Mouse (Mus musculus) pancreas, adult 10 weeks (tissue): ENCODE measurements around the gene Gm29289. TPM values are rescaled to one million over a fixed set of nuclear protein-coding genes. Genes with fewer than 3 reads are reported as not detected.

Experiments
- polyA plus RNA-seq: library from polyadenylated mRNA; stranded (reverse); fragments of 350-450 nt; fragmentation: Illumina TruSeq; extraction: RNeasy Lipid Tissue Mini Kit (QIAGEN cat#74804); gene quantifications from one replicate; pipeline ENCODE4 v1.2.3, GENCODE M21; 2015; ENCODE audit warnings: low read depth, low replicate concordance; ENCODE audit not compliant: insufficient read depth

Gene Gm29289
- not detected for polyA plus RNA-seq

DNA sequence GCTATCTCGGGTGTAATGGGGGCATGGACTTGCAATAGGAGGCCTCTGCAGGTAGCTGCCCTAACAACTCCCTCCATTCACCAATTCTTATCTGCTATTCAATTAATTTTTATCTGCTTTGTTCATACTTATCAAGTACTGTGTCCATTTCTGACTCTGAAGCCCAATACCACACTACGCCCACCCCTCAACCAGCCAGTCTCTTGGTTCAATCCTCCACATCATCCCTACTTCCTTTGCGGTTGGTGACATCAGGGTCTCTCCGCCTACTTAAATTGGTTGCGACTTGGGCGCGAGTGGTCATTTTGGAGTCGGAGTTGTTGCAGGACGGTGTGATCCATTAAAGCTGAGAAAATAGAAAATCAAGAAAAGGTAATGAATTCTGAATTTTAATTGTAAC lies at the start of gene Gm29289:
TSS of gene Gm29289 (plus strand) at position 301 of the 400 bp plus-strand sequence.

DNA sequence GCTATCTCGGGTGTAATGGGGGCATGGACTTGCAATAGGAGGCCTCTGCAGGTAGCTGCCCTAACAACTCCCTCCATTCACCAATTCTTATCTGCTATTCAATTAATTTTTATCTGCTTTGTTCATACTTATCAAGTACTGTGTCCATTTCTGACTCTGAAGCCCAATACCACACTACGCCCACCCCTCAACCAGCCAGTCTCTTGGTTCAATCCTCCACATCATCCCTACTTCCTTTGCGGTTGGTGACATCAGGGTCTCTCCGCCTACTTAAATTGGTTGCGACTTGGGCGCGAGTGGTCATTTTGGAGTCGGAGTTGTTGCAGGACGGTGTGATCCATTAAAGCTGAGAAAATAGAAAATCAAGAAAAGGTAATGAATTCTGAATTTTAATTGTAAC lies 31.7 kb upstream of the Gm29289 start, which contains the start of gene Gm10352:
TSS of gene Gm10352 (plus strand) at position 301 of the 400 bp plus-strand sequence.

Other genes with a start within 250 kb of the Gm29289 start
- not detected for gene H2al2b, start 211.9 kb upstream of the Gm29289 start, polyA plus RNA-seq
- gene Gm4064, start 136.4 kb upstream of the Gm29289 start, polyA plus RNA-seq, result not detected
- gene Rbmy, start 101.9 kb upstream of the Gm29289 start, polyA plus RNA-seq, result not detected
- not detected for gene Gm10256, start 101.9 kb upstream of the Gm29289 start, polyA plus RNA-seq
- not detected for gene Gm10352, start 31.6 kb upstream of the Gm29289 start, polyA plus RNA-seq